In the genomic region with DNA sequence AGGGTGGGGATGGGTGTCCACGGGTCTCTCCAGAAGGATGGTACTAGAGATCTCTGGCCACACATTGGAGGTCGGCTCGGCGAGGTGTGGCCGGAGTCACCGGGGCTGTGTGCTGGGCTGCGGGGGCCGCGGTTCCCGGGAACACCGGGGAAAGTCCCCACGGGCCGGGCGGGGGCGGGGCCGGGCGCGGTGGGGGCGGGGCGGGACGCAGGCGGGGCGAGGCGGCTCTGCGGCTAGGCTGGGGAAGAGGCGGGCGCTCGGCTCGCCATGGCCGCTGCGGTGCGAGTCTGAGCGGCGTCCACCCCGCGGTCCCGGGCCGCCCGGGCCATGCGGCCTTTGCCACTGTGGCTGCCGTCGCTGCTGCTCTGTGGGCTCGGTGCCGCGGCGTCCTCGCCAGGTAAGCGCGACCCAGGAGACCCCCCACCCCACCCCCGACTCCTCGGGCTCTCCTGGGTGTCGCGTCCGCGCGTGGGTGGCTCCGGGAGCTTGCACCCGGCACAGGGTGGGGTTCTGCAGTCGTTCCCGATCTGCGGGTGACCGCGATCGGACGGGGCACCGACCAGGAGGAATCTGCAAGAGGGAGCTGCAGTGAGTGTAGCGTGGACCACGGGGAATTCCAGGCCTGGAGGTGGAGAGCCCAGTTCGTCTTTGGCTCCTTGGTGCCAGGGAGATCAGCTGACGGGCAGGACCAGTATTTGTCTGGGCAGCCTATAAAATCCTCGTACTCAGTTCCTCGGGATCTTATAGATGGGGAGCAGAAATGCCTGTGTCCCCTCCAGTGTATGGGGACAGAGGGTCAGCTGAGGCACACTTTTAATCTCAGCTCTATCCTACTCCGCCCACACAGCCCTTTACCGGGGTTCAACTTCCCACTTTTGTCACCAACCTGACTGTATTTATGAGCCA, we compare ENCODE assay signal across 8 mouse cellular contexts. TPM values are rescaled to one million over a fixed set of nuclear protein-coding genes. Genes with fewer than 3 reads are reported as not detected.
DNase-seq lines count a peak whose midpoint lies in the region; ATAC-seq and TF ChIP-seq lines count a peak whose summit lies in the region.

A gene (plus strand): TSS at position 237 of the 906 bp plus-strand sequence.

- TF ChIP-seq CTCF in kidney, postnatal 0 days (IDR thresholded peaks at IDR 0.05; ENCODE audit: low read depth) = no peak

- no peaks in the 10 kb centered on the region for H3K36me3 ChIP-seq in embryonic facial prominence, embryonic 15.5 days
- peaks cover 2% of the 10 kb centered on the region; the same call in 1 of the 2 replicates for H3K36me3 ChIP-seq in heart, embryonic 12.5 days
- H3K36me3 ChIP-seq in kidney, postnatal 0 days (ENCODE audit: insufficient read depth, low read length) = no peaks in the 10 kb centered on the region
- peaks cover 4% of the 10 kb centered on the region; the same call in 1 of the 2 replicates for H3K36me3 ChIP-seq in liver, embryonic 15.5 days (replicated peaks)
- H3K36me3 ChIP-seq in neural tube, embryonic 11.5 days (ENCODE audit: control insufficient read depth, insufficient read depth, low read length) = no peaks in the 10 kb centered on the region
- H3K36me3 ChIP-seq in stomach, embryonic 16.5 days (ENCODE audit: control insufficient read depth, insufficient read depth, low read length) = no peaks in the 10 kb centered on the region

- peak within 1 kb of the TSS; percentile 60 for H3K4me2 ChIP-seq in embryonic facial prominence, embryonic 15.5 days (replicated peaks)
- peak within 1 kb of the TSS; percentile 91 for H3K4me2 ChIP-seq in heart, embryonic 12.5 days
- peak within 1 kb of the TSS; percentile 80 for H3K4me2 ChIP-seq in kidney, postnatal 0 days (ENCODE audit: low read length)
- H3K4me2 ChIP-seq in liver, embryonic 15.5 days = peak within 1 kb of the TSS; percentile 98
- peak within 1 kb of the TSS; percentile 97 for H3K4me2 ChIP-seq in neural tube, embryonic 11.5 days (ENCODE audit: low read depth)
- peak within 1 kb of the TSS; percentile 54 for H3K4me2 ChIP-seq in stomach, embryonic 16.5 days (ENCODE audit: low read depth, low read length)

- no peaks in the 10 kb centered on the region for H3K9me3 ChIP-seq in embryonic facial prominence, embryonic 15.5 days (replicated peaks)
- no peaks in the 10 kb centered on the region for H3K9me3 ChIP-seq in heart, embryonic 12.5 days (replicated peaks)
- H3K9me3 ChIP-seq in kidney, postnatal 0 days (replicated peaks; ENCODE audit: low read length) = no peaks in the 10 kb centered on the region
- H3K9me3 ChIP-seq in liver, embryonic 15.5 days (replicated peaks) = no peaks in the 10 kb centered on the region
- H3K9me3 ChIP-seq in neural tube, embryonic 11.5 days (ENCODE audit: control insufficient read depth, low read length) = no peaks in the 10 kb centered on the region
- H3K9me3 ChIP-seq in stomach, embryonic 16.5 days (replicated peaks; ENCODE audit: control insufficient read depth, low read length) = no peaks in the 10 kb centered on the region

- peak within 1 kb of the TSS; percentile 83 for H3K9ac ChIP-seq in embryonic facial prominence, embryonic 15.5 days
- H3K9ac ChIP-seq in heart, embryonic 12.5 days = peak within 1 kb of the TSS; percentile 98
- peak within 1 kb of the TSS; percentile 99 for H3K9ac ChIP-seq in kidney, postnatal 0 days (ENCODE audit: low read depth, low read length)
- H3K9ac ChIP-seq in liver, embryonic 15.5 days = peak within 1 kb of the TSS; percentile 91
- H3K9ac ChIP-seq in neural tube, embryonic 11.5 days (ENCODE audit: low read length) = peak within 1 kb of the TSS; percentile 95
- H3K9ac ChIP-seq in stomach, embryonic 16.5 days (ENCODE audit: low read length) = peak within 1 kb of the TSS; percentile 95

- under 1% methylated on average over 47 of the region's 74 CpGs for WGBS in embryonic facial prominence, embryonic 15.5 days
- under 1% methylated on average over 65 of the region's 74 CpGs for WGBS in heart, embryonic 12.5 days
- WGBS in kidney, postnatal 0 days = under 1% methylated on average over 52 of the region's 74 CpGs
- under 1% methylated on average over 62 of the region's 74 CpGs for WGBS in liver, embryonic 15.5 days (ENCODE audit: insufficient replicate concordance)
- WGBS in neural tube, embryonic 11.5 days = 2% methylated on average over 53 of the region's 74 CpGs
- WGBS in stomach, embryonic 16.5 days = 1% methylated on average over 52 of the region's 74 CpGs

- no peaks in the 10 kb centered on the region for H3K27me3 ChIP-seq in embryonic facial prominence, embryonic 15.5 days
- H3K27me3 ChIP-seq in heart, embryonic 12.5 days (replicated peaks) = no peaks in the 10 kb centered on the region
- H3K27me3 ChIP-seq in kidney, postnatal 0 days (ENCODE audit: insufficient read depth, low read length) = no peaks in the 10 kb centered on the region
- H3K27me3 ChIP-seq in liver, embryonic 15.5 days = no peaks in the 10 kb centered on the region
- no peaks in the 10 kb centered on the region for H3K27me3 ChIP-seq in neural tube, embryonic 11.5 days (ENCODE audit: control insufficient read depth, insufficient read depth, low read length)
- no peaks in the 10 kb centered on the region for H3K27me3 ChIP-seq in stomach, embryonic 16.5 days (ENCODE audit: control insufficient read depth, insufficient read depth, low read length)

- ATAC-seq in embryonic facial prominence, embryonic 15.5 days (ENCODE audit: insufficient number of reproducible peaks, low FRiP score, low TSS enrichment, low read depth) = peak; percentile 87
- ATAC-seq in heart, embryonic 12.5 days (ENCODE audit: insufficient number of reproducible peaks, low FRiP score) = peak; percentile 91
- ATAC-seq in kidney, postnatal 0 days (replicated peaks; ENCODE audit: low FRiP score, low read depth) = peak; percentile 85
- peak; percentile 79 for ATAC-seq in liver, embryonic 15.5 days (ENCODE audit: insufficient read depth)
- ATAC-seq in neural tube, embryonic 11.5 days (ENCODE audit: insufficient read depth, low FRiP score, low TSS enrichment) = peak; percentile 87
- peak; percentile 89 for ATAC-seq in stomach, embryonic 16.5 days (ENCODE audit: insufficient read depth, low FRiP score)

- H3K27ac ChIP-seq in embryonic facial prominence, embryonic 15.5 days (replicated peaks) = peak within 1 kb of the TSS; percentile 83
- peak within 1 kb of the TSS; percentile 87 for H3K27ac ChIP-seq in heart, embryonic 12.5 days (ENCODE audit: poor library complexity, severe bottlenecking)
- peak within 1 kb of the TSS; percentile 81 for H3K27ac ChIP-seq in kidney, postnatal 0 days
- H3K27ac ChIP-seq in liver, embryonic 15.5 days (replicated peaks) = peak within 1 kb of the TSS; percentile 94
- no peak within 1 kb of the TSS for H3K27ac ChIP-seq in neural tube, embryonic 11.5 days (ENCODE audit: low read depth, low read length)
- H3K27ac ChIP-seq in stomach, embryonic 16.5 days (ENCODE audit: low read length) = peak within 1 kb of the TSS; percentile 63

- peaks cover 35% of the 10 kb centered on the region for H3K4me1 ChIP-seq in embryonic facial prominence, embryonic 15.5 days
- peaks cover 56% of the 10 kb centered on the region for H3K4me1 ChIP-seq in heart, embryonic 12.5 days (replicated peaks)
- H3K4me1 ChIP-seq in kidney, postnatal 0 days (replicated peaks; ENCODE audit: insufficient read depth, low read length) = peaks cover 19% of the 10 kb centered on the region
- peaks cover 86% of the 10 kb centered on the region for H3K4me1 ChIP-seq in liver, embryonic 15.5 days (replicated peaks)
- H3K4me1 ChIP-seq in neural tube, embryonic 11.5 days (ENCODE audit: control insufficient read depth, insufficient read depth, low read length) = peaks cover 15% of the 10 kb centered on the region
- peaks cover 30% of the 10 kb centered on the region for H3K4me1 ChIP-seq in stomach, embryonic 16.5 days (ENCODE audit: control insufficient read depth, insufficient read depth, low read length)

- peak within 1 kb of the TSS; percentile 94 for H3K4me3 ChIP-seq in embryonic facial prominence, embryonic 15.5 days (replicated peaks)
- H3K4me3 ChIP-seq in heart, embryonic 12.5 days = peak within 1 kb of the TSS; percentile 93
- peak within 1 kb of the TSS; percentile 98 for H3K4me3 ChIP-seq in kidney, postnatal 0 days (replicated peaks; ENCODE audit: low read depth, low read length)
- peak within 1 kb of the TSS; percentile 83 for H3K4me3 ChIP-seq in liver, embryonic 15.5 days (replicated peaks)
- H3K4me3 ChIP-seq in neural tube, embryonic 11.5 days (ENCODE audit: low read depth, low read length) = peak within 1 kb of the TSS; percentile 91
- H3K4me3 ChIP-seq in stomach, embryonic 16.5 days (replicated peaks; ENCODE audit: low read length) = peak within 1 kb of the TSS; percentile 86

- peak; percentile 63 for DNase-seq in A20 (ENCODE audit: low read depth, low spot score)
- DNase-seq in adrenal gland, postnatal 25 days = peak; percentile 83
- DNase-seq in kidney, postnatal 0 days (ENCODE audit: low spot score) = peak; percentile 71
- peak; percentile 63 for DNase-seq in neural tube, embryonic 11.5 days (ENCODE audit: low spot score)

RNA-seq across cellular contexts. Expression of the gene that starts here (rescaled TPM):
- total RNA-seq in adrenal gland, postnatal 25 days (2021) = 20.1 and 31.1 TPM in 2 replicates
- 58.8 and 63.2 TPM in 2 replicates for polyA plus RNA-seq in embryonic facial prominence, embryonic 15.5 days (2015; fragmentation: Nextera tagmentation; extraction: Ambion mirVana)
- polyA plus RNA-seq in heart, embryonic 12.5 days (2016; fragmentation: Nextera tagmentation; extraction: Ambion mirVana) = 99.4 and 110 TPM in 2 replicates
- 42.6 and 51.1 TPM in 2 replicates for polyA plus RNA-seq in kidney, postnatal 0 days (2015; fragmentation: Nextera tagmentation; extraction: Ambion mirVana)
- polyA plus RNA-seq in liver, embryonic 15.5 days (2015; fragmentation: Nextera tagmentation; extraction: Ambion mirVana) = 16.1 and 17.1 TPM in 2 replicates
- polyA plus RNA-seq in neural tube, embryonic 11.5 days (2014; fragmentation: Nextera tagmentation; extraction: Ambion mirVana) = 35.8 and 40.8 TPM in 2 replicates
- polyA plus RNA-seq in stomach, embryonic 16.5 days (2015; fragmentation: Nextera tagmentation; extraction: Ambion mirVana) = 53.7 and 58.0 TPM in 2 replicates
